Mouse (Mus musculus) small intestine, adult 2 months (tissue): Measurements from ENCODE around the gene Frrs1. TPM values are rescaled to one million over a fixed set of nuclear protein-coding genes. Genes with fewer than 3 reads are reported as not detected.

Source experiments
- H3K27ac ChIP-seq: fragments of 200-500 bp; 2 replicates; pipeline ENCODE4 v1.5.1; 2012; ENCODE audit warnings: low read depth, low read length, control low read depth, inconsistent platforms; ENCODE audit not compliant: insufficient read depth
- H3K27me3 ChIP-seq: fragments of 200-500 bp; 2 replicates; pipeline ENCODE4 v1.6.1; 2012; ENCODE audit warnings: mild to moderate bottlenecking, moderate library complexity, low read length, inconsistent platforms; ENCODE audit not compliant: control insufficient read depth, insufficient read depth
- H3K36me3 ChIP-seq: fragments of 200-500 bp; 2 replicates; pipeline ENCODE4 v1.6.1; 2012; ENCODE audit warnings: mild to moderate bottlenecking, low read length, control low read depth, inconsistent platforms; ENCODE audit not compliant: control insufficient read depth, insufficient read depth
- H3K4me1 ChIP-seq: fragments of 200-500 bp; 2 replicates; pipeline ENCODE4 v1.6.1; 2012; ENCODE audit warnings: low read length, inconsistent platforms, mixed read lengths; ENCODE audit not compliant: control insufficient read depth, insufficient read depth, insufficient read length
- H3K4me3 ChIP-seq: fragments of 200-500 bp; 2 replicates; pipeline ENCODE4 v1.5.1; 2012; ENCODE audit warnings: low read depth, mild to moderate bottlenecking, control low read depth, inconsistent platforms, low read length, moderate library complexity
- CTCF ChIP-seq: fragments of 200-500 bp; IDR thresholded peaks from 2 replicates; pipeline ENCODE4 v1.5.1; 2012; ENCODE audit warnings: low read depth, mild to moderate bottlenecking, control low read depth, inconsistent platforms, low read length, moderate library complexity, mixed read lengths; ENCODE audit not compliant: insufficient replicate concordance, insufficient read length; ENCODE audit errors: extremely low read depth
- POLR2A ChIP-seq: fragments of 200-500 bp; IDR thresholded peaks from 2 replicates; pipeline ENCODE4 v1.6.1; 2012; ENCODE audit warnings: low read depth, mild to moderate bottlenecking, control low read depth, inconsistent platforms, low read length, moderate library complexity
- WGBS: fragments of 180-500 bp; shearing (Covaris S2); methylation state at CpG from one replicate; pipeline ENCODE4 v1.1.7; 2018; 5-methylcytosine and 5-hydroxymethylcytosine counted together
- polyA plus RNA-seq: library from polyadenylated mRNA; depleted of rRNA; stranded (reverse); fragments of >200 nt; gene quantifications from 2 replicates; pipeline ENCODE4 v1.2.3, GENCODE M21; 2012

Gene Frrs1
- polyA plus RNA-seq, 1 experiment = 19.5 TPM

GRCm38 (mm10) chr3:116884941-116885340, 25.7 kb downstream of the Frrs1 start:
- TF ChIP-seq CTCF (no peak), POLR2A (no peak)
- no peak overlapping the region for H3K4me3 ChIP-seq
- no peaks in the 10 kb centered on the region for H3K4me1 ChIP-seq

GRCm38 (mm10) chr3:116889358-116889757, 30.1 kb downstream of the Frrs1 start:
- Histone ChIP-seq H3K27ac (no peak overlapping the region), H3K4me3 (no peak overlapping the region), H3K27me3 (no peaks in the 10 kb centered on the region), H3K36me3 (peaks cover 18% of the 10 kb centered on the region), H3K4me1 (peaks cover 3% of the 10 kb centered on the region; the same call in 1 of the 2 replicates)
- WGBS = 94% methylated on average over 7 of the region's 7 CpGs
- TF ChIP-seq CTCF = no peak
- no peak for TF ChIP-seq POLR2A

More at GRCm38 (mm10) chr3:116884941-116885340, 25.7 kb downstream of the Frrs1 start:
- Histone ChIP-seq H3K36me3 (peaks cover 36% of the 10 kb centered on the region), H3K27ac (no peak overlapping the region), H3K27me3 (no peaks in the 10 kb centered on the region)
- 92% methylated on average over 8 of the region's 8 CpGs for WGBS

- Histone ChIP-seq H3K36me3 (peaks cover 16% of the 10 kb centered on the region), H3K27me3 (no peaks in the 10 kb centered on the region), H3K4me1 (peaks cover 3% of the 10 kb centered on the region; the same call in 1 of the 2 replicates), H3K27ac (no peak overlapping the region), H3K4me3 (no peak overlapping the region)
- no peak for TF ChIP-seq POLR2A
- 94% methylated on average over 4 of the region's 4 CpGs for WGBS
These were observed 31.3 kb downstream of the Frrs1 start for GRCm38 (mm10) chr3:116890576-116890975.

- no peak for TF ChIP-seq CTCF
- no peak for TF ChIP-seq POLR2A
- WGBS = 89% methylated on average over 17 of the region's 17 CpGs
- Histone ChIP-seq H3K27ac (no peak overlapping the region), H3K36me3 (peaks cover 17% of the 10 kb centered on the region), H3K4me1 (peaks cover 3% of the 10 kb centered on the region; the same call in 1 of the 2 replicates), H3K27me3 (no peaks in the 10 kb centered on the region), H3K4me3 (no peak overlapping the region)
These were observed 32.4 kb downstream of the Frrs1 start for GRCm38 (mm10) chr3:116891436-116892205.

GRCm38 (mm10) chr3:116892206-116892563, 32.9 kb downstream of the Frrs1 start:
- no peak for TF ChIP-seq CTCF
- TF ChIP-seq POLR2A = no peak

GRCm38 (mm10) chr3:116892872-116893271, 33.6 kb downstream of the Frrs1 start:
- Histone ChIP-seq H3K4me1 (peaks cover 3% of the 10 kb centered on the region; the same call in 1 of the 2 replicates), H3K27me3 (no peaks in the 10 kb centered on the region), H3K36me3 (peaks cover 20% of the 10 kb centered on the region), H3K4me3 (no peak overlapping the region), H3K27ac (no peak overlapping the region)
- 28% methylated on average over 9 of the region's 9 CpGs for WGBS
- TF ChIP-seq CTCF = no peak
- no peak for TF ChIP-seq POLR2A

More at GRCm38 (mm10) chr3:116892206-116892563, 32.9 kb downstream of the Frrs1 start:
- no peak overlapping the region for H3K4me3 ChIP-seq
- 94% methylated on average over 6 of the region's 6 CpGs for WGBS
- H3K27me3 ChIP-seq = no peaks in the 10 kb centered on the region
- peaks cover 3% of the 10 kb centered on the region; the same call in 1 of the 2 replicates for H3K4me1 ChIP-seq
- H3K27ac ChIP-seq = no peak overlapping the region
- H3K36me3 ChIP-seq = peaks cover 20% of the 10 kb centered on the region

GRCm38 (mm10) chr3:116904158-116904557, 44.9 kb downstream of the Frrs1 start:
- no peaks in the 10 kb centered on the region for H3K4me1 ChIP-seq
- TF ChIP-seq POLR2A (no peak), CTCF (peak; percentile 23; the same call in 1 of the 2 replicates)
- H3K27me3 ChIP-seq = no peaks in the 10 kb centered on the region
- no peak overlapping the region for H3K27ac ChIP-seq
- 53% methylated on average over 6 of the region's 6 CpGs for WGBS
- H3K4me3 ChIP-seq = no peak overlapping the region
- peaks cover 27% of the 10 kb centered on the region for H3K36me3 ChIP-seq
